Mouse (Mus musculus) midbrain, embryonic 11.5 days (tissue): Measurements from ENCODE around the gene 2210016L21Rik. TPM values are rescaled to one million over a fixed set of nuclear protein-coding genes. Genes with fewer than 3 reads are reported as not detected.
"Not testable (repeated sequence)": the region's sequence is repeated elsewhere in the genome, so short reads cannot be mapped to it uniquely, and the experiment has no call there.

Source experiments
- ATAC-seq: fragments of 200-750 bp; cut with Nextera tagmentation; 2 replicates; pipeline ENCODE4 v1.8.0; 2017; ENCODE audit warnings: moderate TSS enrichment, moderate library complexity; ENCODE audit not compliant: low FRiP score
- DNase-seq: peaks from one replicate; pipeline ENCODE4 v3.0.0; 2015; ENCODE audit warnings: low spot score; ENCODE audit errors: missing footprints
- H3K27ac ChIP-seq: fragments of 300-500 bp; sonication (generic); 2 replicates; pipeline ENCODE4 v1.5.1; 2014; ENCODE audit warnings: low read depth, low read length
- H3K27me3 ChIP-seq: fragments of 300-500 bp; sonication (generic); 2 replicates; pipeline ENCODE4 v1.6.1; 2014; ENCODE audit warnings: mild to moderate bottlenecking, low read length, moderate library complexity, mixed read lengths; ENCODE audit not compliant: control insufficient read depth, insufficient read depth
- H3K36me3 ChIP-seq: fragments of 300-500 bp; sonication (generic); 2 replicates; pipeline ENCODE4 v1.6.1; 2014; ENCODE audit warnings: mild to moderate bottlenecking, low read length, moderate library complexity, mixed read lengths; ENCODE audit not compliant: control insufficient read depth, insufficient read depth
- H3K4me1 ChIP-seq: fragments of 300-500 bp; sonication (generic); 2 replicates; pipeline ENCODE4 v1.6.1; 2014; ENCODE audit warnings: low read length; ENCODE audit not compliant: control insufficient read depth, insufficient read depth
- H3K4me2 ChIP-seq: fragments of 300-500 bp; sonication (generic); 2 replicates; pipeline ENCODE4 v1.6.1; 2014; ENCODE audit warnings: mild to moderate bottlenecking, moderate library complexity
- H3K4me3 ChIP-seq: fragments of 300-500 bp; sonication (generic); 2 replicates; pipeline ENCODE4 v1.5.1; 2014; ENCODE audit warnings: low read depth, low read length
- H3K9ac ChIP-seq: fragments of 300-500 bp; sonication (generic); 2 replicates; pipeline ENCODE4 v1.6.1; 2014; ENCODE audit warnings: low read length
- H3K9me3 ChIP-seq: fragments of 300-500 bp; sonication (generic); 2 replicates; pipeline ENCODE4 v1.6.1; 2016; ENCODE audit warnings: low read length; ENCODE audit not compliant: control insufficient read depth
- WGBS: fragments of 180-500 bp; shearing (Covaris S2); extraction: QIAGEN DNeasy Blood & Tissue Kit; methylation state at CpG from one replicate; pipeline ENCODE4 v1.1.7; 2014; 5-methylcytosine and 5-hydroxymethylcytosine counted together
- polyA plus RNA-seq: library from polyadenylated mRNA; unstranded; fragments of >200 nt; fragmentation: Nextera tagmentation; extraction: Ambion mirVana; gene quantifications from 2 replicates; pipeline ENCODE4 v1.2.1, GENCODE M21; 2014

2210016L21Rik gene
- polyA plus RNA-seq, 1 experiment from 2014 or later, result 43.5 TPM

- H3K27me3 ChIP-seq, result no peaks in the 10 kb centered on the region
- no peak overlapping the region for H3K9ac ChIP-seq
- no peak for DNase-seq
- H3K27ac ChIP-seq, result no peak overlapping the region
- ATAC-seq, result no peak
- no peaks in the 10 kb centered on the region; the same call in 1 of the 2 replicates for H3K36me3 ChIP-seq
- WGBS, result 81% methylated on average over 5 of the region's 5 CpGs
- no peaks in the 10 kb centered on the region for H3K4me1 ChIP-seq
- no peak overlapping the region for H3K4me3 ChIP-seq
- H3K4me2 ChIP-seq, result no peak overlapping the region
- H3K9me3 ChIP-seq, result no peaks in the 10 kb centered on the region
Measured at GRCm38 (mm10) chr5:114915854-114916253, 26.1 kb upstream of the 2210016L21Rik start.

- DNase-seq (no peak), ATAC-seq (no peak)
- H3K4me1 ChIP-seq, result no peaks in the 10 kb centered on the region
- H3K9ac ChIP-seq, result no peak overlapping the region
- no peak overlapping the region for H3K4me2 ChIP-seq
- no peak overlapping the region for H3K4me3 ChIP-seq
- H3K9me3 ChIP-seq, result no peaks in the 10 kb centered on the region
- H3K36me3 ChIP-seq, result no peaks in the 10 kb centered on the region; the same call in 1 of the 2 replicates
- H3K27me3 ChIP-seq, result no peaks in the 10 kb centered on the region
- WGBS, result 86% methylated on average over 4 of the region's 4 CpGs
- no peak overlapping the region for H3K27ac ChIP-seq
Measured at GRCm38 (mm10) chr5:114916777-114917176, 25.2 kb upstream of the 2210016L21Rik start.

- ATAC-seq, H3K27ac ChIP-seq, H3K4me2 ChIP-seq, H3K4me3 ChIP-seq, H3K9me3 ChIP-seq, DNase-seq, H3K27me3 ChIP-seq, H3K36me3 ChIP-seq, H3K4me1 ChIP-seq, H3K9ac ChIP-seq: not testable (repeated sequence)
- WGBS, result 97% methylated on average over 5 of the region's 5 CpGs
Measured at GRCm38 (mm10) chr5:114917357-114917756, 24.6 kb upstream of the 2210016L21Rik start.

GRCm38 (mm10) chr5:114921551-114922365, 20.2 kb upstream of the 2210016L21Rik start:
- H3K4me2 ChIP-seq, result no peak overlapping the region
- 0 out of 2 replicates have a peak, but pooled peaks cover 2% of the 10 kb centered on the region for H3K9me3 ChIP-seq
- no peaks in the 10 kb centered on the region for H3K36me3 ChIP-seq
- no peak overlapping the region for H3K9ac ChIP-seq
- ATAC-seq (no peak), DNase-seq (no peak)
- H3K27ac ChIP-seq, result no peak overlapping the region
- 83% methylated on average over 19 of the region's 19 CpGs for WGBS
- H3K27me3 ChIP-seq, result no peaks in the 10 kb centered on the region
- H3K4me1 ChIP-seq, result peaks cover 3% of the 10 kb centered on the region; the same call in 1 of the 2 replicates
- no peak overlapping the region for H3K4me3 ChIP-seq

- Histone ChIP-seq H3K9ac (no peak overlapping the region), H3K27ac (no peak overlapping the region), H3K36me3 (no peaks in the 10 kb centered on the region), H3K27me3 (no peaks in the 10 kb centered on the region), H3K4me3 (no peak overlapping the region), H3K4me1 (peaks cover 3% of the 10 kb centered on the region; the same call in 1 of the 2 replicates), H3K4me2 (no peak overlapping the region), H3K9me3 (0 out of 2 replicates have a peak, but pooled peaks cover 2% of the 10 kb centered on the region)
- DNase-seq, result no peak
- no peak for ATAC-seq
- WGBS, result 67% methylated on average over 10 of the region's 10 CpGs
Measured at GRCm38 (mm10) chr5:114922366-114922731, 19.6 kb upstream of the 2210016L21Rik start.

GRCm38 (mm10) chr5:114922998-114923473, 18.9 kb upstream of the 2210016L21Rik start, which contains the start of gene Oasl1:
Gene Oasl1 (plus strand): TSS chr5:114923240.
- ATAC-seq, result no peak
- no peak within 1 kb of the TSS for H3K27ac ChIP-seq
- H3K4me1 ChIP-seq, result peaks cover 3% of the 10 kb centered on the region; the same call in 1 of the 2 replicates
- WGBS, result 64% methylated on average over 15 of the region's 15 CpGs
- H3K9ac ChIP-seq, result no peak within 1 kb of the TSS
- H3K4me2 ChIP-seq, result no peak within 1 kb of the TSS
- H3K27me3 ChIP-seq, result no peaks in the 10 kb centered on the region
- H3K36me3 ChIP-seq, result no peaks in the 10 kb centered on the region
- 0 out of 2 replicates have a peak, but pooled peaks cover 2% of the 10 kb centered on the region for H3K9me3 ChIP-seq
- DNase-seq, result peak; percentile 81
- H3K4me3 ChIP-seq, result no peak within 1 kb of the TSS

GRCm38 (mm10) chr5:114926153-114926684, 15.7 kb upstream of the 2210016L21Rik start:
- no peak for DNase-seq
- ATAC-seq, result no peak
- Histone ChIP-seq H3K27me3 (no peaks in the 10 kb centered on the region), H3K4me1 (peaks cover 3% of the 10 kb centered on the region; the same call in 1 of the 2 replicates), H3K9me3 (0 out of 2 replicates have a peak, but pooled peaks cover 2% of the 10 kb centered on the region), H3K9ac (no peak overlapping the region), H3K36me3 (no peaks in the 10 kb centered on the region), H3K4me2 (no peak overlapping the region), H3K4me3 (no peak overlapping the region), H3K27ac (no peak overlapping the region)
- WGBS, result 66% methylated on average over 1 of the region's 1 CpGs

GRCm38 (mm10) chr5:114926753-114927152, 15.2 kb upstream of the 2210016L21Rik start:
- no peak overlapping the region for H3K9ac ChIP-seq
- H3K36me3 ChIP-seq, result no peaks in the 10 kb centered on the region
- no peaks in the 10 kb centered on the region for H3K27me3 ChIP-seq
- DNase-seq (no peak), ATAC-seq (no peak)
- H3K4me3 ChIP-seq, result no peak overlapping the region
- no peak overlapping the region for H3K27ac ChIP-seq
- H3K4me1 ChIP-seq, result peaks cover 3% of the 10 kb centered on the region; the same call in 1 of the 2 replicates
- H3K9me3 ChIP-seq, result 0 out of 2 replicates have a peak, but pooled peaks cover 2% of the 10 kb centered on the region
- H3K4me2 ChIP-seq, result no peak overlapping the region
- 73% methylated on average over 9 of the region's 9 CpGs for WGBS

GRCm38 (mm10) chr5:114931626-114932025, 10.3 kb upstream of the 2210016L21Rik start:
- no peaks in the 10 kb centered on the region for H3K9me3 ChIP-seq
- H3K27me3 ChIP-seq, result no peaks in the 10 kb centered on the region
- no peak overlapping the region for H3K27ac ChIP-seq
- H3K36me3 ChIP-seq, result no peaks in the 10 kb centered on the region
- no peak overlapping the region for H3K4me3 ChIP-seq
- ATAC-seq (no peak), DNase-seq (peak; percentile 59)
- H3K4me1 ChIP-seq, result no peaks in the 10 kb centered on the region
- WGBS, result 66% methylated on average over 5 of the region's 5 CpGs
- no peak overlapping the region for H3K4me2 ChIP-seq
- H3K9ac ChIP-seq, result no peak overlapping the region
